Mouse (Mus musculus) fat pad, adult 2 months (tissue): ENCODE measurements around the gene Dock9.

Experiments used
- DNase-seq: peaks from one replicate; pipeline ENCODE4 v3.0.0-alpha.2; 2011; ENCODE audit warnings: low read depth, low spot score; ENCODE audit errors: extremely low read depth

Dock9 gene

DNA sequence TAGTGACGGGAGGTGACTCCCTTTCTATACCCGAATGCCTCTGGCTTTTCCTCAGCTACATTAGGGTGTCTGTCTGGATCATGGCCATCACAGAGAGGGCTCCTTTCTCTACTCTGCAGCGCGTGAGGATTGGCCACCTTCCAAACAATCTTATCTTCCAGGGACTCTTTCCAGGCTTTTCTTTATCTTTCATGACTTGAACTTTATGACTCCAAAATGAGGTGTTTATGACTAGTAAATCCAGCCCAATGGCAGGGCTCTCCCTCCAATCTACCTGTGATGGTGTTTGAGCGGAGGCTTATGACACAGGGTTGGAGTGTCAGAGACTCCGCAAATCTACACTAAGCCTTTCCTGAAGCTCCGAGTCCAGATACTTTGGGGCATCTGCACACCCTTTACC is 256.4 kb downstream of the Dock9 start:
- DNase-seq = no peak

GRCm38 (mm10) chr14:121534501-121534900 is 263.1 kb downstream of the Dock9 start:
- peak; percentile 96 for DNase-seq

GRCm38 (mm10) chr14:121530853-121531252 is 266.8 kb downstream of the Dock9 start:
- DNase-seq = peak; percentile 71

DNA sequence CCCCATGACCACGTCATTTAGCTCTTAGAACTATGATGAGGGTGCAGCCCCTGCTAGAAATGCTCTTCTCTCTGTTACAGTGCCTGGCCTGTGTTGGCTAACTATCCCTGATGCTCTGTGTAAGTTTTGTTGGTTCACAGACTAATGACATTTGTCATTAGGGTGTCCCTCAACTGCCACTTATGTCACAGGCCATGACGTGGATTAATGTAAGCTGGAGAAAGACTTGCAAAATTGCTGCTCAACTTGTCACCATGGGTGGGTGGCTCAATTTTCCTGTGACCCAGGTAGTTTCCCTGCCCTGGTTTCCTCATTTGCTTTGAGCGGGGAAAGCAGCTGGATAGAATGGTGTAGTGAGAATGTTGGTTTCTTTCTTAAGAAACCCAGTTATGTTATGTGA is 269.8 kb downstream of the Dock9 start:
- DNase-seq = no peak

GRCm38 (mm10) chr14:121527201-121527600 is 270.4 kb downstream of the Dock9 start:
- DNase-seq = no peak

GRCm38 (mm10) chr14:121521709-121522108 is 275.9 kb downstream of the Dock9 start:
- no peak for DNase-seq

DNA sequence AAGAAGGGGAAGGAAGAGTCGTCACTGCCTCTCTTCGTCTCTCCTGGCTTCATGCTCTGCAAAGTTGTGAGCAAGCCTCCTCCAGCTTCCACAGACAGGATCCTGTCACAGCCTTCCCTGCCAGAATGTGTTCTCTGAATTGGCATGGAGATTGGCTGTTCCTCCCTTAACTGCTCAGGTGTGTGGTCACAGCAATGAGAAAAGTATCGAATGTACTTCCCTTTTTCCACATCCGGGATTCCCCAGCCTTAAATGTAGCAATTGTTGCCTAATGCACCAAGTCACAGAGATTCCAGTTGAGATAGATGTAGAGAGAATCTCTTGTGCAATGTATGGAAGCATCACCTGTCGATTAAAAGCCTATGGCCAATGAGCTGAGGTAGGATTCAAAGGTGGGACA is 280.8 kb downstream of the Dock9 start:
- no peak for DNase-seq

DNA sequence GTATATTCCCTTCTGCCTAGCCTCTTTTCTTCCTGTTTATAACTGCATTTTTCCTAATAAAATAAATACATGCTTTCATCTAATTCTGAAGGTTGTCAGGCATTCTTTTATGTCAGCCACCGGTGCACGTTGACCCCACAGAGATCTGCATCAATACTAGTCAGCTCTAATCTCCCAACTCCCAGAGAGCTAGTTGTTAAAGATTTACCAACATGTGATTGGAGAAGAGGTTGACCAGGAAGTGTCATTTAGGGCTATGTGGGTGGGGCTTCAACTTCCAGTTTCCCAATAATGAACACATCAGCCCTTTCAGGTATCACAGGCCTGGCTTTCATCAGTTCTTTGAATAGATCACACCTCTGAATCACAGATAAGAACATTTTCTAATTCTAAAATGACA is 288.7 kb downstream of the Dock9 start:
- DNase-seq = no peak

GRCm38 (mm10) chr14:121506336-121506735 is 291.3 kb downstream of the Dock9 start:
- DNase-seq = no peak

GRCm38 (mm10) chr14:121505485-121505860 is 292.2 kb downstream of the Dock9 start:
- DNase-seq = no peak

DNA sequence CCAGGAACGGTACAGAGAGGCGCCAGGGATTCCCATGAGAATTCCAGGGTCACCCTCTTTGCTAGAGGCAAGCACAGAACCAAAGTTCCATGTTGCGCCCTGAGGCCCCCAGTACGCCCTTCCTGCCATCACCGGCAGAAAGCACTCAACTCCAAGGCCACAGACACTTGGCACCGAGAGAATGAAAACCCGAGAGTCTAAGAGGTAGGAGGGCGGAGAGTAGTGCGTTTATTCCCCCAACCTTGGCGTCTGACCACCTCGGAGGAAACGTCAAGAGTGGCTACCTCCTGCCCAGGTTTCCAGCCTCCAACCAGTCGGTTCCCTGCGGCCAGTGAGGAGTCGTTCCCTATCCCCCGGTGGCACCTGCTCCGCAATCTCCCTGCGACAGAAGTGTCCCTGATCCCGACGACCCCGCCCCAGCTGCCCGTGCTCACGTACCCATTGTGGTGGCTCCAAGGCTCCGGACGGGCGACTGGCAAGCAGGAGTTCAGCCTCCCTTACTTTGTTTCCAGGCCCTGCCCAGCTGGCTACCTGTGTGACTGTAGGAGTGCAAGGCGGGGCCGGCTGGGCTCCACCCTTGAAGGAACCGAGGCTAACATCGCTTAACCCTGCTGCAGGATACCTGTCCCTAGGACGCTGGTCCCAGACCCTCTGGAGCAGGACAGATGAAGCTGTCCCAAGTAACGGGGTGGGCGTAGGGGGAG is 292.7 kb downstream of the Dock9 start, which contains the start of gene Slc15a1:
TSS of gene Slc15a1 (minus strand) at position 472 of the 704 bp plus-strand sequence.
- no peak for DNase-seq

- no peak for DNase-seq
These were observed 297.1 kb downstream of the Dock9 start for GRCm38 (mm10) chr14:121500577-121500976.

DNA sequence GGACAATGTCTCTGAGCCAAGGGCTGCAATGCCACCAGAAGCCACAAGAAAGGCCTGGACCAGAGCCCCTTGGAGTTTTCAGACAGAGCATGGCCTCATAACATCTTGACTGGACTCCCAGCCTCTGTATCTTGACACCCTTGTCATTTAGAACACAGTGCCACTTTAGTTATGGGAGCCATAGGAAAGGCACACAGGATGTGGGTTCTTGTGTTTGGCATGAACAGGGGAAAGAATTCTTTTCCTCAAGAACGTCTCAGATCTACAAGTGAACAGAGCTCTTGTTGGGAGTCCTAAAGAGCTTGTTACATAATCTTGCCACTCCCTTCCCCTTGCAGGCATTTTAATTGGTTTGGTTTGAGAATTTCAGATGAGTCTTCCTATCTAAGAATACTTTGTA is 297.9 kb downstream of the Dock9 start:
- DNase-seq = no peak

DNA sequence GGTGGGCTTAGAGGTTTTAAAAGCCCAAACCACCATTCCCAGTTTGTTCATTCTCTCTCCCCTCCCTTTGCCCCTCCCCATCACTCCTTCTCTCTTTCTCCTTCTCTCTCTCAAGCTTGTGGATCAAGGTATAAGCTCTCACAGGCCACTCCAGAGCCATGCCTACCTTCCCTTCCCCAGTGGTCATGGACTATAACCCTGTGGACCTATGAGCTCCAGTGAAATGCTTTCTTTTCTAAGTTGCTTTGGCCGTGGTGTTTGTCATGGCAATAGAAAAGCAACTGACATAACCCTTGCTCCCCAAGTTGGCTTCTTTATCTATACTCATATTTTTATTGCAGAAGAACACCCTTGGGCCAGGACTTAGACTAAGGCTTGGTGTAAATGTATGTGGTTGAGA is 299.8 kb downstream of the Dock9 start:
- no peak for DNase-seq

GRCm38 (mm10) chr14:121495741-121496140 is 301.9 kb downstream of the Dock9 start:
- no peak for DNase-seq

DNA sequence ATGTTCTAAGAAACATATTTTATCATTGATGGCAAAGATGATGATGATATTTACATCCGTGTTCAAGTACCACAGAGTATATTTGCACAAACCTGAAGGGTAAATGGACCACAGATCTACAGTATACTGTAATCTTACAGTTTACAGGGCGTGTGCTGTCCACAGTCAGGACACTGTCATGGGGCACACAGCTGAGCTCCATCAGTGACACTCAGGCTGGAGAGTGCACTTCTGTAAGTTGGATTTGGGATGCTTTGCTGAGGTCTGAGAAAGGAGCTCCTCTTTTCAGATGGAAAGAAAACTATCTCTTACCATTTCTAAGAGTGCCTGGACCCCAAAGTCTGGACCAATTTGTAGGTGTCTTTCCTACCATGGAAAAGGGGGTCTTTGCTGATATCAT is 302.5 kb downstream of the Dock9 start:
- DNase-seq = no peak

DNA sequence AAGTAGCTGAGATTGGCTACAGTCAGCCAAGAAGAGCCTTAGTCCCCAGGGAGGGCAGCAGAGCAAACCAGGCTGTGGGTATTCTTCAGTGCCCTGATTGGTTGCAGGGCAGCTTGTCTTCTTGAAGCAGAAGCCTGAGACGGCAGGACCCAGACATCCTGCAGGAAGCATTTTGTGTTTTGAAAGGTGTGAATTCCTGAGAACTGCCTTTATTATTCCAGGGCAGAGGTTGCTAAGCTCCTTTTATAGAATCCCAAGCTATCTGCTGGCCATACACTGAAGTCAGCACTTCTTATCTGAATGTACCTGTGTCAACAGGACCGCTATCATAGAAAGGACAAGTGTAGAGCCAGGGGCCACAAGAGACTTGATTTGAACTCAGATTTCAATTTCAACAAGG is 303.4 kb downstream of the Dock9 start:
- DNase-seq = no peak

DNA sequence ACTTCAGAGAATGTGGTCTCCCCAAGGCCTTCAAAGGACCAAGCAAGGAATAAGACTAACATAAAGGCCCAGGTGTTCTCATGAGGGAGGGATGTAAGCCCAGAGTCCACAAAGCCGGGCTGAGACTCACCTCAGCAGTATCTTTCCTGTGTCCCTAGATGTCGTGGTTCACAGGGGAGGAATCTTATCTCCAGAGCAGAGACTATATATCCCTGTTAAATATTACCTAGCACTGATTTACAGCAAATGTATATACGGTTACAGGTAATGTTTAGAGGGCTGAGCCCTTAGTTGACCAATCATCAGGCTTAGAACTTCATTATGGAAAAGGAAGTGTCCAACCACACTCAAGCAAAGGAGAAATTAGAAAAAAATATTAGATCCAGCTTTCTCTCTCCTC is 303.9 kb downstream of the Dock9 start:
- no peak for DNase-seq

DNA sequence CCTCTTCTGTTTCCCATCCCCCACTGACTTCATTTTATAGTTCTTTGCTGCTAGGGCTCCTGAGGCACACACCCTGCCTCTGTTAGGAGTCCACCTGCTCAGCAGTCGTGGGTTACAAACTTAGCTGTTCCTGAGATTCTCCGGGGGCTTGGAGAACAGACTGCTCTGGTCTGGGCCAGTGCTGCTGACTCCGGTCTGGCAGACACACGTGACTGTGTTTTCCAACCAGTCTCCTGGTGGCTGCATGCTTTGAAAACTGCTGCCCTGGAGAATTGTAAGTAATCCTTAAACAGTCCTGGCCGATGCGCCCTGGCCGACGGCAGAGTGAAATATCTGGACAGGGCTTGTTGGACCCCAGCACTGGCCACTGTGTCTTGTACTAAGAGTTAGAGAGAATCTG is 305.3 kb downstream of the Dock9 start:
- no peak for DNase-seq
